Mouse (Mus musculus) intestine, postnatal 0 days (tissue): ENCODE results near the gene Entpd7. TPM values are rescaled to one million over a fixed set of nuclear protein-coding genes. Genes with fewer than 3 reads are reported as not detected.

Source experiments
- ATAC-seq: fragments of 200-750 bp; cut with Nextera tagmentation; 2 replicates; pipeline ENCODE4 v1.8.0; 2017; ENCODE audit warnings: mild to moderate bottlenecking, moderate TSS enrichment, moderate library complexity
- H3K27ac ChIP-seq: fragments of 300-500 bp; sonication (generic); 2 replicates; pipeline ENCODE4 v1.5.1; 2014; ENCODE audit warnings: mild to moderate bottlenecking, low read depth, low read length, moderate library complexity
- H3K27me3 ChIP-seq: fragments of 300-500 bp; sonication (generic); replicated peaks from 2 replicates; pipeline ENCODE4 v1.6.1; 2014; ENCODE audit warnings: low read length, mixed read lengths; ENCODE audit not compliant: control insufficient read depth, insufficient read depth
- H3K36me3 ChIP-seq: fragments of 300-500 bp; sonication (generic); 2 replicates; pipeline ENCODE4 v1.6.1; 2014; ENCODE audit warnings: mild to moderate bottlenecking, moderate library complexity; ENCODE audit not compliant: control insufficient read depth, insufficient read depth
- H3K4me1 ChIP-seq: fragments of 300-500 bp; sonication (generic); replicated peaks from 2 replicates; pipeline ENCODE4 v1.6.1; 2014; ENCODE audit warnings: antibody characterized with exemption, low read length, mixed read lengths; ENCODE audit not compliant: control insufficient read depth, insufficient read depth
- H3K4me2 ChIP-seq: fragments of 300-500 bp; sonication (generic); replicated peaks from 2 replicates; pipeline ENCODE4 v1.6.1; 2014; ENCODE audit warnings: low read depth, mild to moderate bottlenecking, moderate library complexity
- H3K4me3 ChIP-seq: fragments of 300-500 bp; sonication (generic); 2 replicates; pipeline ENCODE4 v1.5.1; 2014; ENCODE audit warnings: low read depth, low read length
- H3K9ac ChIP-seq: fragments of 300-500 bp; sonication (generic); 2 replicates; pipeline ENCODE4 v1.6.1; 2014; ENCODE audit warnings: mild to moderate bottlenecking, low read depth, low read length
- H3K9me3 ChIP-seq: fragments of 300-500 bp; sonication (generic); 2 replicates; pipeline ENCODE4 v1.6.1; 2016; ENCODE audit warnings: mixed run types; ENCODE audit not compliant: control insufficient read depth
- CTCF ChIP-seq: sonication (generic); IDR thresholded peaks from 2 replicates; pipeline ENCODE4 v1.5.1; 2016; ENCODE audit warnings: low read depth, mild to moderate bottlenecking, control low read depth, antibody characterized with exemption, moderate library complexity
- WGBS: fragments of 180-500 bp; shearing (Covaris S2); extraction: QIAGEN DNeasy Blood & Tissue Kit; methylation state at CpG from one replicate; pipeline ENCODE4 v1.1.7; 2014; 5-methylcytosine and 5-hydroxymethylcytosine counted together
- polyA plus RNA-seq: library from polyadenylated mRNA; unstranded; fragments of >200 nt; fragmentation: Nextera tagmentation; extraction: Ambion mirVana; gene quantifications from 2 replicates; pipeline ENCODE4 v1.2.1, GENCODE M21; 2015

Gene Entpd7
- polyA plus RNA-seq, 1 experiment from 2014 or later: 65.2 TPM

DNA sequence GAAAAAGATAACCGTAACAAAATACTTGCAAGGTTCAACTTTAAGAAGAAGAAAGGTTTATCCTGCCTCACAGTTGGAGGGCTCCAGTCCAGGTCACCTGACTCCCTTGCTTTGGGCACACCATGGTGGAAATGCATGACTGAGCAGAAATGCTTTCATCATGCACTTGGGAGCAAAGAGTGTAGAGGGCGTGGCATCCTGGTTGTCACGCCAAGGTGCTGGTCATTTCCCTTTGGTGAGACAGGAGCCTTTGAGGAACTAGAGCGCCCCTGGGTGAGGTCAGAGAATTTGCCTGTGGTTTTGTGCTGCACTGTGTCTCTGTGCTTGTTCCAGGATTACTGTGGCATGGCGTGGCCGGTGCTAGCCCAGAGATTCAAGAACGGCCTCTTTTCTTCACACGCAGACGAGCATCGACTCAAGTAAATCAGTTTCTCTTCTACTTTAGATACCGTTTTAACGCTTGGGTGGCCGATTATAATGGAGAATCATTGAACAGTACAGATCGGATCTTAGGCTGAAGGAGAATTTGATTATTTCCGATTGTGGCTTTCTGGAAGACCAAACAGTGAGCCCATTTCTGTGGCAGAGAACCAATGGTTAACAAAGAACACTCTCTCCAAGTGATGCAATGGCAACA, 37.2 kb downstream of the Entpd7 start:
- H3K27me3 ChIP-seq: no peaks in the 10 kb centered on the region
- peaks cover 85% of the 10 kb centered on the region for H3K36me3 ChIP-seq
- ATAC-seq: peak; percentile 48
- TF ChIP-seq CTCF: 0 out of 2 replicates have a peak, but pooled peaks have one; percentile 10
- WGBS: 86% methylated on average over 15 of the region's 15 CpGs
- H3K4me2 ChIP-seq: no peak overlapping the region
- no peak overlapping the region for H3K27ac ChIP-seq
- no peaks in the 10 kb centered on the region for H3K4me1 ChIP-seq
- H3K9me3 ChIP-seq: no peaks in the 10 kb centered on the region
- H3K9ac ChIP-seq: no peak overlapping the region
- H3K4me3 ChIP-seq: no peak overlapping the region

DNA sequence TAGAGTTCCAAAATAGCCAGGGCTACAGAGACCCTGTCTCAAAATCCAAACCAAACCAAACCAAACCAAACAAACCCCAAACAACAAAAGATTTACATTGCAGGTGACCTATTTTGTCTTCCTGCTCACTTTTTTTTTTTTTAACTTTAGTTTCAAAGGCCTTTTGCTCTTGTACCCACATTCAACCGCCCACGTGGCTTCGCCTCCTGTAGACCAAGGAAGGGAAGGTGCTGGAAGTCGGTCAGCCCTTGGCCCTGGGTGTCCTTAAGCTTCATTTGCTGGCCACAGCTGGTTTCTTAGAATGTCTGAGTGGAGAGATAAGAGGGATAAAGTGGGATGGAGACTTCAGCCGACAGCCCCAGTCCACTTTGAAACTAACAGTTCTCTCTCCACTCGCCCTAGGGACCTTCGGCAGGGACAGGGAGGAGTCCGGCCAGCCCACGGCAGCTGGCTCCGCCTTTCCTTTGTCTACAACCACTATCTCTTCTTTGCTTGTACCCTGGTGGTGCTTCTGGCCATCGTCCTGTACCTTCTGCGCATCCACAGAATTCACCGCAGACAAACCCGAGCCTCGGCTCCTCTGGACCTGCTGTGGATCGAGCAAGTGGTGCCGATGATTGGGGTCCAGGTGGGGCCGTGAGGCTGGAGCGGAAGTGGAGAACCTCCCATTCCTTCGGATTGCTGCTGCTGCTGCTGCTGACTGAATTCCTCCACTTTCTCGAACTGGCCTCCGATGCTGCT, 40.0 kb downstream of the Entpd7 start:
- Histone ChIP-seq H3K9me3 (no peaks in the 10 kb centered on the region), H3K4me3 (no peak overlapping the region), H3K4me2 (peak overlapping the region; percentile 38), H3K36me3 (peaks cover 65% of the 10 kb centered on the region), H3K27ac (no peak overlapping the region), H3K4me1 (no peaks in the 10 kb centered on the region), H3K27me3 (no peaks in the 10 kb centered on the region), H3K9ac (no peak overlapping the region)
- 52% methylated on average over 22 of the region's 22 CpGs for WGBS
- ATAC-seq: no peak
- no peak for TF ChIP-seq CTCF

DNA sequence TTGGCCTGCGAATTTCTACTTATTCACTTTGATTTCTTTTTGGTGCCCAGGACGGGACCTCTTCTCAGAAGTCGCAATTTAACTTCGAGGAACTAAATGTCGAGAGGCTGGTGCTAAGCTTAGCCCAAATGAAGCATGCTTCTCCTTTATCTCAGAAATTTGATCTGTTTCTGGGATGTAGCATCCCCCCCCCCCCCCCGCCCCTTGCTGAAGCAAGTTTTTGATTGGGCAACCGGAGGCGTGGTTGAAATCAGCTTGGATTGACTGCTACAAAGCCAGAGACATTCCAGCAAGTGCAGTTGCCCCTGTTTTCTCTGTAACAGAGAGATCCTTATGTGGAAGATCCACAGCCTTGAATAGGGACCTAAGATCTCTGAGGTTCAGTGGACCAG, 40.6 kb downstream of the Entpd7 start:
- no peak overlapping the region for H3K4me3 ChIP-seq
- no peak overlapping the region for H3K9ac ChIP-seq
- no peak for ATAC-seq
- no peak for TF ChIP-seq CTCF
- peaks cover 64% of the 10 kb centered on the region for H3K36me3 ChIP-seq
- no peak overlapping the region for H3K27ac ChIP-seq
- peak overlapping the region; percentile 38 for H3K4me2 ChIP-seq
- no peaks in the 10 kb centered on the region for H3K4me1 ChIP-seq
- no peaks in the 10 kb centered on the region for H3K9me3 ChIP-seq
- H3K27me3 ChIP-seq: no peaks in the 10 kb centered on the region
- 51% methylated on average over 8 of the region's 8 CpGs for WGBS

DNA sequence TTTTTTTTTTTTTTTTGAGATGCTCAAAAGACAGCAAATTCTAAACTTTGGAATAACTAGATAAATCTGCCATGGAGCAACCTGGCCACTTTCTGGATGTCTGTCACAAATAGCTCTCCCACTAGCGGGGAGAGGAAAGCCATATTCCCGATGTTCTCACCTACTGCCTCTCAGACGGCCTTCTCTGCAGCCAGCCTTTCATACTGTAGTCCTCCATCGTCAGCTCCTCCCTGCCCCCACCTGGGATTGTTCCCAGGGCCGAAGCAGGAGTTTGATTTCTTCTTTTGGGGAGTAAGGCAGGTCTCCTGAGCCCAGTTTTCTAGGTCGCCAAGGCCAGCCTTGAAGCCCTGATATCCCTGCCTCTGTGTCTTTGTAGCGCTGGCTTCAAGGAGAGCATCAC, 41.7 kb downstream of the Entpd7 start:
- peaks cover 63% of the 10 kb centered on the region for H3K36me3 ChIP-seq
- ATAC-seq: no peak
- H3K27me3 ChIP-seq: no peaks in the 10 kb centered on the region
- WGBS: 76% methylated on average over 7 of the region's 7 CpGs
- no peaks in the 10 kb centered on the region for H3K9me3 ChIP-seq
- no peak overlapping the region for H3K9ac ChIP-seq
- TF ChIP-seq CTCF: no peak
- no peak overlapping the region for H3K27ac ChIP-seq
- no peak overlapping the region for H3K4me2 ChIP-seq
- H3K4me1 ChIP-seq: no peaks in the 10 kb centered on the region
- no peak overlapping the region for H3K4me3 ChIP-seq

DNA sequence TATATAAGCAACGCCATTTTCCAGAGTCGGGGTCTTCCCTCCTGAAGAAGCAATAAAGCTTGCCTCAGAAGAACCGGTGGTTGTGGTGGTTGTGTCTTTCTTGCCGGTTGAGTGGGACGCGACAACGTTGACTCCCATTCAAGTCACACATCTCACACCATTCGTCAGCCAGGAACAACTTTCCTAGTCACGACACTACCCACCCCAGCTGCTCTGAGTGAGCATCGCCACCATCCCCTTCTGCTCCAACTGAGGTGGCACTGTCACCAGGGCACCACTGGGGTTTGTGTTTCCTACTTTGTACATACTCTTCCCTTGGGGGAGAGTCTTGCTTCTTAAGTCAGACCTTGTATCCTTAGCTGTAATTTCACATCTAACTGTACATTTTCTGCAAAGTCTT, 48.9 kb downstream of the Entpd7 start:
- Histone ChIP-seq H3K4me2 (no peak overlapping the region), H3K4me1 (no peaks in the 10 kb centered on the region), H3K4me3 (no peak overlapping the region), H3K27ac (no peak overlapping the region), H3K9ac (no peak overlapping the region), H3K36me3 (peaks cover 87% of the 10 kb centered on the region), H3K27me3 (no peaks in the 10 kb centered on the region), H3K9me3 (no peaks in the 10 kb centered on the region)
- 94% methylated on average over 10 of the region's 10 CpGs for WGBS
- ATAC-seq: no peak
- TF ChIP-seq CTCF: no peak

DNA sequence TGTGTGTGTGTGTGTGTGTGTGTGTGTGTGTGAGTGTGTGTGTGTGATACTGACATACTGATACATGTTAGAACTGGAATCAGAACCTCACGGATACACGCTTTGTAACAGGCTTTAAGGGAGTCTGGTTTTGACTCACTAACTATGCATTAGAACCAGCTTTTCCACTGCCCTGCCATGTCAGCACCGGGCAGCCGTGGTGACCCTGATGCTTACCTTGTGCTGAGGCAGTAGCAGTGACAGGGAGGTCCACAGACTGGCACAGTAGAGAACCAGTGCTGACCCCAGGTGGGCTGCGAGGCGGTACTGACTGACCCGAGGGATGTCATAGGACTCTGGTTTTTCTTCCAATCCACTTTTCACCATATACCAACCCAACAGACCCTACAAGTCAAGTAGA, 53.9 kb downstream of the Entpd7 start:
- no peak for ATAC-seq
- Histone ChIP-seq H3K4me2 (no peak overlapping the region), H3K27me3 (no peaks in the 10 kb centered on the region), H3K36me3 (peaks cover 86% of the 10 kb centered on the region), H3K27ac (no peak overlapping the region), H3K4me1 (no peaks in the 10 kb centered on the region), H3K4me3 (no peak overlapping the region), H3K9ac (no peak overlapping the region), H3K9me3 (no peaks in the 10 kb centered on the region)
- 95% methylated on average over 7 of the region's 7 CpGs for WGBS
- TF ChIP-seq CTCF: no peak
